Mouse (Mus musculus) gonadal fat pad, adult 2 months (tissue): ENCODE measurements around the gene Ovch2. TPM values are rescaled to one million over a fixed set of nuclear protein-coding genes. Genes with fewer than 3 reads are reported as not detected.

Experiments used
- DNase-seq: peaks from one replicate; pipeline ENCODE4 v3.0.0-alpha.2; 2012; ENCODE audit warnings: low read depth
- polyA plus RNA-seq: library from polyadenylated mRNA; depleted of rRNA; stranded (reverse); fragments of >200 nt; gene quantifications from 2 replicates; pipeline ENCODE4 v1.2.3, GENCODE M21; 2012; rRNA removed

Gene Ovch2
- polyA plus RNA-seq, 1 experiment = 268 TPM

DNA sequence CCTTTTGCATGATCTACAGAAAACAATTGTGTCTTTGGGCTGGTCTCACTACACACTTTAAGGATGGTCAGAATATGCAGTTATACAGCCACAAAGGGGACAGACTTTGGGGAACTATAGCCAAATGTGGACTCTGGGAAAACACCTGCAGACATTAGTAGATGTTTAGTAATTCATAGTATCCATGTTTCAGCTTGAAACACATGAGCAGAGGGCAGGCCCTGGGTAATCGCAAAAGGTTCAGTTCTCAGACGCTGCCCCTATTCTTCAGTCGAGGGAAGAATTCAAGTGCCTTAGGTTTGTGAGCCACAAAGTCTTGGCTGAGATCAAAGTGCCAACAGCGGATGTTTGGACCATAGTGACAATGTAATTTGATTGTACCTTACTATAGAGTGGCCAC, 56.6 kb downstream of the Ovch2 start:
- no peak for DNase-seq

DNA sequence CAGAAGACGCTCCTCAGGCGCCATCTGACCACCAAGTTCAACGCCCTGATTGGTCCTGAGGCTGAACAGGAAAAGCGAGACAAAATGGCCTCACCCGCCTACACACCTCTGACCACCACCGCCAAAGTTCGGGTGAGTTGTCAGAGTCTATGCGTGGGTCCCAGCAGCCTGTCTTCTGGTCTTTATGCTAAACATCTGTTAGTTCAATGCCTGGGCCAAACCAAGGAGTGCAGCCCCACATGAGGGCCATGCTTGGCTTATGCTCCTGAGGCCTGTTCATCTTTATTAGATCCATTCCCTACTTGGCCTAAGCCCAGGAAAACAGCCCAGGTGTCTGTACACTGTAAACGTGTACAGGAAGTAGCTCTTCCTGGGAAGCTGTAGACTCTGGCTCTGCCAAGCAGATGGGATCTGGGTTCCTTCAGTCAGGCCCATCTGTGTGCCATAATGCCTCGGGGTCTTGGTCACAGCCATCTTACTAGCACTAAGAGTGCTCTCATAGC, 58.0 kb downstream of the Ovch2 start:
- DNase-seq = no peak

DNA sequence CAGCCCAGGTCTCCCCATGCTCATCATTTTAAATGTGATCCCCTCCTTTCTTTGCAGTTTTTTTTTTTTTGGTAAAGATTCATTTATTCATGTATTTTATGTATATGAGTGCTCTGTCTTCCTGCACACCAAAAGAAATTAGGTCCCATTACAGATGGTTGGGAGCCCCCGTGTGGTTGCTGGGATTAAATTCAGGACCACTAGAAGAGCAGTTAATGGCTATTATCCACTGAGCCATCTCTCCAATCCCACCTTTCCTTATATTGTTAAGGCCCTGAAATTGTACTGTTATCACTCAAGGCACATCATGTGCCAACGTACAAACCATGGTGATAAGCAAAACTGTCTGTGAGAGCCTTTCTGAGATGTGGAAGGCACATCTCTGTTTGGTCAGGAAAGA, 62.3 kb downstream of the Ovch2 start:
- no peak for DNase-seq

DNA sequence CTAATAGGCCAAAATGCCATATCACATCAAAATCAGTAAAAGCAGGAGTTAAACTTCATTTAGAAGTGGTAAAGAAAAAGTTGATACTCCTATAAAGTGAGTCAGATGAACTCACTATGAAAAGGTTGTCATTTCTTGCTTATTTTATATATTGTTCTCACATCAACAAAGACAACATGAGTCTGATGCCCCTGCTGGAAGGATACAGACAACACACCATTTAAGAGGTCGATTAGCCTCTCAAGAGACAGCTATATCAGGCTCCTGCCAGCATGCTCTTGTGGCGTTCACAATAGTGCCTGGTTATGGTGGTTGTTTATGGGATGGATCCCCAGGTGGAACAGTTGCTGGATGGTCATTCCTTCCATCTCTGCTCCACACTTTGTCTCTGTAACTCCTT, 67.8 kb downstream of the Ovch2 start:
- no peak for DNase-seq

Other genes starting within 250 kb of the Ovch2 start
- 22.2 and 27.9 TPM in 2 replicates for gene Olfml1, start 233.8 kb downstream of the Ovch2 start, polyA plus RNA-seq
- gene Ppfibp2, start 206.0 kb downstream of the Ovch2 start, polyA plus RNA-seq = 13.2 and 15.2 TPM in 2 replicates
- 0.15 TPM in 1 of 2 replicates, not detected in the other for gene 5330417H12Rik, start 176.0 kb downstream of the Ovch2 start, polyA plus RNA-seq
- gene Cyb5r2, start 43.2 kb downstream of the Ovch2 start, polyA plus RNA-seq = 9.3 and 9.4 TPM in 2 replicates
- 2.8 and 3.7 TPM in 2 replicates for gene Olfr467, start 11.1 kb upstream of the Ovch2 start, polyA plus RNA-seq
- not detected in 2 replicates for gene Olfr469, start 24.3 kb upstream of the Ovch2 start, polyA plus RNA-seq
- not detected in 2 replicates for gene Olfr470, start 46.3 kb upstream of the Ovch2 start, polyA plus RNA-seq
- gene Olfr472, start 96.7 kb upstream of the Ovch2 start, polyA plus RNA-seq = not detected in 2 replicates
- not detected in 2 replicates for gene Olfr473, start 129.2 kb upstream of the Ovch2 start, polyA plus RNA-seq
- gene Olfr474, start 153.4 kb upstream of the Ovch2 start, polyA plus RNA-seq = not detected in 2 replicates
- not detected in 2 replicates for gene Olfr476, start 163.6 kb upstream of the Ovch2 start, polyA plus RNA-seq
- not detected in 2 replicates for gene Olfr477, start 185.5 kb upstream of the Ovch2 start, polyA plus RNA-seq
- not detected in 2 replicates for gene Olfr478, start 232.8 kb upstream of the Ovch2 start, polyA plus RNA-seq
- gene Olfr479, start 249.5 kb upstream of the Ovch2 start, polyA plus RNA-seq = not detected in 2 replicates